Mouse (Mus musculus): ENCODE results near the gene Prss54.
"Not testable (repeated sequence)": the region's sequence is repeated elsewhere in the genome, so short reads cannot be mapped to it uniquely, and the experiment has no call there.

Gene Prss54

DNA sequence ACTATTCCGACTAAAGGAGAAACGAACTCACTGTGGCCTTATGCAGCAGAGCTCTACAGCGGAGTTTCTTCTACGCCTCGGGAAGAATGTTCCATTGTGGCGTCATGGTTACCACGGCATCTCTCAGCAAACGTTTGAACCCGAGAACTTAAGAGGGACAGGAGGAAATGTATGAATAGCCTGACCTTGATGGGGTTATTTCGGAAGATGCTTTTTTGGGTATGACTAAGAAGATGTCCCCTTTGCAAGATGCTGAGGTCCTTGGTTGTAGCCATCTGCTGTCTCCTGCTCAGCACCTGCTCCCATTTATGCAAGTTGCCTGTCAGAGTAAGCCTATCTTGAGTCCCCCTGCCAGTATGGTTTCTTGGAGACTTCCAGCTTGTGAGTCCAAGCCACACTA is at the start of gene Prss54:
Gene Prss54, minus strand, starts transcription at position 101 of the 400 bp plus-strand sequence.
- DNase-seq, result no peak

- no peak for DNase-seq
These were observed 48.7 kb upstream of the Prss54 start for GRCm38 (mm10) chr8:95624833-95625232.

GRCm38 (mm10) chr8:95620046-95620445 is 43.9 kb upstream of the Prss54 start:
- no peak for DNase-seq

GRCm38 (mm10) chr8:95616383-95616782 is 40.2 kb upstream of the Prss54 start:
- no peak for DNase-seq

DNA sequence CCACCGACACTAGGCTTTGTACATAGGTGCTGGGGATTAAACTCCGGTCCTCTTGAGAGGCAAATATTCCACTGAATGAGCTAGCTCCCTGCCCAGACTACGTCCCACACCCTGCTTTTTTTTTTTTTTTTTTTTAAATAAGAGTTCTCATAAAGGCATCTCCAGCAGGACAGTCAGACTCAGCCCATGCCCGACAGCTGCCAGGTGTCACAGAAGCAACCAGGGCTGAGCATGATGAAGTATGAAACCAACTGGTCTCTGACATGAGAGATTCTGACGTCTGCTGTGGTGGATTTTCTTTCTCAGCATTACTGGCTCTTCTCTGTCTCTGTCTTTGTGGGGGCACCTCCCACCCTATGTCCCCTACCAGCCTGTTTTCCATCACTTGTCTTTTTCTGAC is 35.6 kb upstream of the Prss54 start:
- DNase-seq, result no peak

DNA sequence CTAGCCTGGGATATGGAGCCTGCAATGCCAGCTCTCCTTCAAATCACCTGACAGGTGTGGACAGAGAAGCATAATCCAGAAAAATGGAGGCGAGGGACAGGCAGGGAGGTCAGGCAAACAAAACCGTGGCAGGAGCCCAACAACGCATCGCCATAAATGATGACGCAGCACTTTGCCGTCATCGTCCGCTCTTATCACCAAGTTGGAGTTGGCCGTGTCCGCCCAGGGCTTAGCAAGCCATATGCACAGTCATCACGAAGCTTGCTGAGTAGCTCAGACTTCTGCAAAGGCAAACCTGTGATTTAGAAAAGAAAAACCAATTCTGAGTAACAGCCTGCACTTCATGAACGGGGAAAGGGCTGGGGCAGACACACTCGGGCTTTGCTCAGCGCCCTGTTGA is 34.6 kb upstream of the Prss54 start:
- DNase-seq, result no peak

DNA sequence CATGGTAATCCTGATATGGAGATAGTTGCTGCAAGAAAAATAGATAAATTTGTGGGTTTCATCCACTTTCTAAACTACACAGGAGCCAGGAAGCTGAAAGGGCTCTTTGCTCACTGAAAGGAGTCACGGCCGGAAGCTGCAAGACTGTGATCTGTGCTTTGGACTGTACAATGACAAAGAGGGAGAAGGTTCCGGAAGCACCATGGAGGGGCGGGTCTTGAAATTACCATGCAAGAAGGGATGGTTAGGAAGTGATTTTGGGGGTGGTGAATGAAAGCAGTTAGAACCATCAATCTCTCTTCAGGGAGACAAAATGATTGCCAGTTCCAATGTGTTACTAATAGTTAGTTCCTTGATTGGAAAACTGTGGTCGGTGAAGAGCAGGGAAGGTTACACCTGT is 33.3 kb upstream of the Prss54 start:
- no peak for DNase-seq

DNA sequence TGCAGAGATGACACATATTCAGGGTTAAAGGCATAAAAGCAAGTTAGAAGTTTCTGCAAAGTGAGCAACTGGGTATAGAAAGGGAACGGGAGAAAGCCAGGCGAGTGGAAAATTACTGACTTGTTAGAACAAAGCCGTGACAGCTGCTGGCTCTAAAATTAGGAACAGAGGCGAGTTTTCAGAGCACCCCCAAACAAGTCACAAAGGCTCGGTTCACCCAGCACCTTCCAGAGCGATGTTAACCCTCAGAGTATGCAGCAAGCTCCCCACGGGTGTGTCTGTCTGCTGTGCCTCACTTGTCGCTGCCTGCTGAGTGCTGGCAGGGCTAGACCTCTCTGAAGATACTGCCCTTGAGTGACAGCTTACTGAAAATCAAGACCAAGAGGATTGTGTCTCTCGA is 31.1 kb upstream of the Prss54 start:
- DNase-seq, result no peak

DNA sequence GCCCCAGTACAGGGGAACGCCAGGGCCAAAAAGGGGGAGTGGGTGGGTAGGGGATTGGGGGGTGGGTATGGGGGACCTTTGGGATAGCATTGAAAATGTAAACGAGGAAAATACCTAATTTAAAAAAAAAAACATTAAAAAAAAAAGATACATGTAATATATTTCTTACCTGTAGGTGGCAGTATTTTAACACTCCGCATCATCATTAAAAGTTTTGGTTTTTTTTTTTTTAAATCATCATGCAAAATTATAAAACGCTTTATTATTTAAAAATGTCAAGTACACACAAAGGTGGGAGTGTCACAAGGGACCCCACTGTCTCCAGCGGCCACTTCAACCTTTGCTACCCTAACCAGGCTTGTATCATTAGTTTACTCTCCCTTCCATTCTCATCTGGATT is 30.4 kb upstream of the Prss54 start:
- DNase-seq, result not testable (repeated sequence)

GRCm38 (mm10) chr8:95602168-95602567 is 26.0 kb upstream of the Prss54 start:
- DNase-seq, result no peak

- DNase-seq, result no peak
These were observed 25.2 kb upstream of the Prss54 start for GRCm38 (mm10) chr8:95601306-95601705.

- peak; percentile 67 to 75 for DNase-seq
These were observed 23.7 kb upstream of the Prss54 start for GRCm38 (mm10) chr8:95599861-95600260.

- no peak for DNase-seq
These were observed 20.7 kb upstream of the Prss54 start for GRCm38 (mm10) chr8:95596841-95597241.

DNA sequence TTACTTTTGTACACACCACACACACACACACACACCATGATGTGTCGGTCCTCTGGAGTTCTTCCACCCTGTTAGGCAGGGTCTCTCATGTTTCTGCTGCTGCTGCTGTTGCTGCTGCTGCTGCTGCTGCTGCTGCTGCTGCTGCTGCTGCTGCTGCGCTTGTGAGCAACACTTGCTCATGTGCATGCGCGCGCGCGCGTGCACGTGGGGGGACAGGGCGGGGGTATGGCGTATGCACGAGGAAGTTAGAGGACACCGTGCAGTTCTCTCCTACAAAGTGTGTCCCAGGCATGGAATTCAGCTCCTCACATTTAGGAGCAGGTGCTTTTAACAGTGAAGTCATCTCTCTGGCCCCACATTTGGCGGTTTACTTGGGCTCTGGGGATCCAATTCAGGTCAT is 19.0 kb upstream of the Prss54 start:
- DNase-seq, result no peak

GRCm38 (mm10) chr8:95593439-95594393 is 17.6 kb upstream of the Prss54 start:
- no peak for DNase-seq

DNA sequence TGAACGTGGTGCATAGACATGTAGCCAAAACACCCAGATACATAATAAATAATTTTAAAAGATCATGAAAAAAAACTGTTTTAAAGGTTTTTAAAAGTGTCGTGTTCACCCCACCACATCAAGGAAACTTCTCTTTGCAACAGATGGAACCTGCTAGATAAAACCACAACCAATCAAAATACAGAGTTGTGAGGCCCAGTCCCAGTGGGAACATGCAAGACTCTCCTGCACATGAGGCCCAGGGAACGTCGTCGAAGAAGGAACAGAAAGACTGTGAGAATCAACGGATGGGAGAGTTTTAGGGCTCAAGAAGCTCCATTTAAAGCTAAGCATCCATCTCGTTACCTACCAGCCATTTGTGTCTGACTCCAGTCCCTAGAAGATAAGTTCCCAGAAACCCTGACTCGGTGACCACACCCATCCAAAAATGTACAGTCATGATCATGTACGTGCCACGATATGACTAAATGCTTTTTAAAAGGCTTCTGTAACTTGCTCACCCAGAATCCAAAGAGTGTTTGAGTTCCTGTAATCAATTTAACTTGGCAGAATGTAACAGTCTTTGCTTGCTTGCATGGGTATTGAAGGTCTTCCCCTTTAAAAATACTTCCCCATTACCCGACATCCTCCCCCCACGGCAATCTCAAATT is 16.1 kb upstream of the Prss54 start:
- DNase-seq, result no peak

DNA sequence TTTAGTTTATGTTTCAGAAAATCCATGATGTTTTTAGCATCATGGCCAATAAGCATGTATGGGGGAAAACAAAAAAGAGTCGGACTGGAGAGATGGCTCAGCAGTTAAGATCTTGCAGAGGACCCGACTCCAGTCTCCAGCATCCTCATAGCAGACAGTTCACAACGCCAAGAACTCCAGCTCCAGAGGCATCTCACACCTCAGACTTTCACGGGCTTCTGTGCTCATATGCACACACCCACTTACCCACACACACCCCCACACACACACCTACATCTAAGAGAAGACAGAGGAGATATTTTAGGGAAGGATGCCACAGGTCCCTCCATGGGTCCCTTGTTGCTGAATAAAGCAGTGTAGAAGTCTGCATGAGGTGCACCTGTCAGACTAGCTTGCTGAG is 14.4 kb upstream of the Prss54 start:
- DNase-seq, result no peak

DNA sequence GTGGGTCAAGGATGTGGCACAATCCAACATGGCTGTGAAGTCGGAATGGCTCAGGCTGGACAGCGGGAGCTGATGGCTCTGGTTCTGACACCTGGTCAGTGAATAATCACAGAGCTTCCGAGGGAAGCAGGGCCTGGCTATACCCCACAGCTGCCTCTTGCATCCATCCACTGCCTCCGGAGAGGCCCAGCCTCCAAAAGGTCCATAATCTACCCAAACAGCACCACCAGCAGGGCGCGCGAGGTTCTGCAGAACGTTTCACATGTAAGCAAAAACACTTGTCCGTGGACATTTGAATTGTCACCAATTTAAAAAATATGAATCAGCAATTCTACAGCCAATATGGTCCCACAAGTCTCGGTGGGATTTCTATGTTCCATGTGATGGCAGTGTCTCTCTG is 13.1 kb upstream of the Prss54 start:
- DNase-seq, result no peak

- DNase-seq, result no peak
These were observed 11.2 kb upstream of the Prss54 start for GRCm38 (mm10) chr8:95587339-95587738.

- no peak for DNase-seq
These were observed 3.0 kb downstream of the Prss54 start for GRCm38 (mm10) chr8:95573146-95573545.

DNA sequence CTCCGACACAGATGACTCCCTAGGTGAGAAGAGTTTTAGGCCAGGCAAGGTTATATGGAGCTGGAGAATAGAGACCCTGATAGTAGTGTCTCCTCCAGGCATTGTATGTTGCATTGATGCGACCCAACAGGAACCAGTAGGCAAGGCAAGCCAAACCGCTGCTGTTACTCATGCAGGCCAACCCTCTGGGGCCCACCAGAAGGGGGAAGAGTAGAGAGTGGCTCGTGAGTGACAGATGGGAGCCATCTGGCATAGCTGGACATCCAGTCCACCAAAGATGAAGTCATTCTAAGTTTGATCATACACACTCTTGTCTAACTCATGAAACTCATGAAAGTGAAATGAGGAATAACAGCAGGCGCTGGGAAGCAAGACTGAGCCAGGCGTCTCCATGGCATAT is 9.3 kb downstream of the Prss54 start:
- DNase-seq, result no peak

DNA sequence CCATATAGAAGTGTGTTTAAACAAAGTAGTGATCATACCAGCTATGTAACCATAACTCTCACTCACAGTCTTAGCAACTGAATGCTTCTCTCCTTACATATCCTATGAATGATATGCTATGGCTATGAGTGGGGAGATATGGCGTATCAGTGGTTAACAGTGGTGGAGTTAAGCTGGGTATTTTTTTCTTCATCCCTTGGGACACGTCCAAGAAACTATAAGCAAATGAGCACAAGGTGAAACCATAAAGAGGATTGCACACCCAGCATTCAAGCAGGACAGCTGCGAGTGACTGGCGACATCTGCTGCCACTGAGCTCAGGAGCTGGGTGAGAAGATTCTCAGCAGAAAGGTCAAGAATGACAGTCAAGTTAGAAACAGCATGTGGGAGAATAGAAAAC is 9.9 kb downstream of the Prss54 start:
- DNase-seq, result no peak

GRCm38 (mm10) chr8:95555963-95556362 is 20.2 kb downstream of the Prss54 start:
- no peak for DNase-seq

GRCm38 (mm10) chr8:95551577-95551976 is 24.6 kb downstream of the Prss54 start:
- DNase-seq, result no peak

Measured in cerebellum, postnatal 36 days (tissue).